Mouse (Mus musculus) splenic B cell, adult 2 months (primary cell): ENCODE measurements around the gene Gm11037.

ENCODE experiments used
- DNase-seq: peaks from one replicate; pipeline ENCODE4 v3.0.0-alpha.2; 2011; ENCODE audit warnings: low read depth, low spot score
- H3K27me3 ChIP-seq: 2 replicates; pipeline ENCODE4 v1.6.1; 2012; ENCODE audit warnings: mild to moderate bottlenecking, low read length, moderate library complexity, mixed read lengths; ENCODE audit not compliant: control insufficient read depth, poor library complexity, insufficient read depth, severe bottlenecking
- H3K36me3 ChIP-seq: 2 replicates; pipeline ENCODE4 v1.6.1; 2012; ENCODE audit warnings: mild to moderate bottlenecking, low read length, moderate library complexity, mixed read lengths; ENCODE audit not compliant: control insufficient read depth, poor library complexity, insufficient read depth, severe bottlenecking

Gm11037 gene

GRCm38 (mm10) chr2:131138760-131139159 is 5.5 kb downstream of the Gm11037 start:
- no peak for DNase-seq
- Histone ChIP-seq H3K27me3 (no peaks in the 10 kb centered on the region), H3K36me3 (no peaks in the 10 kb centered on the region)

DNA sequence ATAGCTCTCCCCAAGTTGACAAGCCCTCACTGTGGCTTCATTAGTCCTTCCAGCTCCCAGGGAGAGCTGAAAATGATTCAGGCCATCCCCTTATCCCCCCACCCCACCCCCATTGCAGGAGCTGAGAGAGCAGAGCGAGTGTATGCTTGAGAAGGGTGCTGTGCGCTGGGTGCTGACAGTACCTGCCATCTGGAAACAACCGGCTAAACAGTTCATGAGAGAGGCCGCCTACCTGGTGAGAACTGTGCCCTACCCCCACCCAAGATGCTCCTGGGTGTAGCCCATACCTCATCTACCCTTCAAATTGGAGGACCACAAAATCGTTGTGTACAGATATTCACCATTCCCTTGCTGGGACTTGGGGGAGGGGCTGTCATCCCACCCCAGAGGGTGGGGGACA is 6.0 kb downstream of the Gm11037 start:
- H3K27me3 ChIP-seq, result no peaks in the 10 kb centered on the region
- DNase-seq, result no peak
- H3K36me3 ChIP-seq, result no peaks in the 10 kb centered on the region

- DNase-seq, result no peak
- no peaks in the 10 kb centered on the region for H3K27me3 ChIP-seq
- H3K36me3 ChIP-seq, result no peaks in the 10 kb centered on the region
These were observed 6.7 kb downstream of the Gm11037 start for GRCm38 (mm10) chr2:131139886-131140532.

DNA sequence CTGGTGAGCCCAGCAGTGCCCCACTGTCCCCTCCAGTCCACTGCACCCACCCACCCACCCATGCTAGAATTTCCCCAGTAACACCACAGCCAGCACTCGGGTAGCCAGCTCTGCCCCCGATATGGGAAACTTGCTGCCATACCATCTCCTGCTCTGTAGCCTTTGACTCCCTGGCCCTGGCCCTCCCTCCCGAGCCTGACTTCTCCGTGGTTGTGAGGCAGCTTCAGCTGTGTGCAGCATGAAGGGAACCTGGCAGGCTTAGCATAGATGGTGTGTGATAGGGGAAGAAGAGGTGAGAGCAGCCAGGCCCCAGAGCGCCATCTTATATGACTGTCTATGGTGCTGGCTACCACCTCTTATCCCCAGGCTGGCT is 7.2 kb downstream of the Gm11037 start:
- Histone ChIP-seq H3K27me3 (no peaks in the 10 kb centered on the region), H3K36me3 (no peaks in the 10 kb centered on the region)
- DNase-seq, result no peak

GRCm38 (mm10) chr2:131141336-131141986 is 8.2 kb downstream of the Gm11037 start:
- no peaks in the 10 kb centered on the region for H3K27me3 ChIP-seq
- H3K36me3 ChIP-seq, result no peaks in the 10 kb centered on the region
- DNase-seq, result no peak

- Histone ChIP-seq H3K27me3 (no peaks in the 10 kb centered on the region), H3K36me3 (no peaks in the 10 kb centered on the region)
- DNase-seq, result peak; percentile 63
These were observed 9.3 kb downstream of the Gm11037 start for GRCm38 (mm10) chr2:131142592-131142991.

GRCm38 (mm10) chr2:131143007-131143780 is 9.9 kb downstream of the Gm11037 start:
- Histone ChIP-seq H3K27me3 (no peaks in the 10 kb centered on the region), H3K36me3 (no peaks in the 10 kb centered on the region)
- no peak for DNase-seq

GRCm38 (mm10) chr2:131145121-131145520 is 11.8 kb downstream of the Gm11037 start:
- Histone ChIP-seq H3K36me3 (peaks cover 2% of the 10 kb centered on the region; the same call in 1 of the 2 replicates), H3K27me3 (no peaks in the 10 kb centered on the region)
- no peak for DNase-seq

- no peaks in the 10 kb centered on the region for H3K27me3 ChIP-seq
- H3K36me3 ChIP-seq, result peaks cover 2% of the 10 kb centered on the region; the same call in 1 of the 2 replicates
- DNase-seq, result no peak
These were observed 12.2 kb downstream of the Gm11037 start for GRCm38 (mm10) chr2:131145536-131145935.

DNA sequence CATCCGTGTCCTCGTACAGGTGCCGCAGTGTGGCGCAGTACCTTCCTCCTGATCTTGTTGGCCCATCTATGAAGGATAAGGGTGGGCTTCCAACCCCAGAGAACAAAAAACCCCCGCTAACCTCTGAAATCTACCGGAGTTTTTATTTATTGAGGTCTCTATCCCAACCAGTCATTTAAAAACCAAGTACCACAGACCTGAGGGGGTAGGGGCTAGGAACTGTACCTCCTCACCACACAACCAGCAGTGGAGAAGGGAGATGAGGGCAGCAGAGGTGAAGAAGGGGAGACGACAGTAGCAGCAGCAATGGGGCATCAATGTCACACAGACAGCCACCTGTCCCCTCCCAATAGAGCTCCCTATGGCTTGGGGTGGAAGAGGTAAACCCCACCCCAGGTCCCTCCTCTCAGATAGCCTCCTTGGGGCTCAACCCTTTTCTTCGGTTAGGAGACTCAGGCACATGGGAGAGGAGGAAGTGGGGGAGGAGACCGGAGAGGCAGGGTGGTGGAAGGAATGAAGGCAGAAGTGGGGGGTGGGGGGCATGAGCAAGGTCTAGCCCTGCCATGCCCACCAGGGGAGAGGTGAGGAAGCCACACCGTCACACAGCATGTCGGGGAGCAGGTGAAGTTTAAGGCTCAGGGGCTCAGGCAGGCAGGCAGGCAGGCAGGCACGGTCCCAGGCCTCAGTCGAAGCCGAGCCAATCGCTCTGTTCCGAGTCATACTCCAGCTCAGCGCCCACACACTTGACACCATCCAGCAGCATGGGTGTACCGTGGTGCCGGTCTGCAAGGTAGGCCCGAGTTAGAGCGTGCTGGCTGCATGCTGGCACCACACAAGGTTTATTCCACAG is 13.1 kb downstream of the Gm11037 start:
- DNase-seq, result no peak
- peaks cover 2% of the 10 kb centered on the region; the same call in 1 of the 2 replicates for H3K36me3 ChIP-seq
- H3K27me3 ChIP-seq, result no peaks in the 10 kb centered on the region

GRCm38 (mm10) chr2:131147043-131147365 is 13.7 kb downstream of the Gm11037 start:
- H3K36me3 ChIP-seq, result peaks cover 2% of the 10 kb centered on the region; the same call in 1 of the 2 replicates
- DNase-seq, result no peak
- H3K27me3 ChIP-seq, result no peaks in the 10 kb centered on the region

GRCm38 (mm10) chr2:131148353-131149253 is 15.3 kb downstream of the Gm11037 start:
- no peak for DNase-seq
- H3K36me3 ChIP-seq, result peaks cover 4% of the 10 kb centered on the region; the same call in 1 of the 2 replicates

DNA sequence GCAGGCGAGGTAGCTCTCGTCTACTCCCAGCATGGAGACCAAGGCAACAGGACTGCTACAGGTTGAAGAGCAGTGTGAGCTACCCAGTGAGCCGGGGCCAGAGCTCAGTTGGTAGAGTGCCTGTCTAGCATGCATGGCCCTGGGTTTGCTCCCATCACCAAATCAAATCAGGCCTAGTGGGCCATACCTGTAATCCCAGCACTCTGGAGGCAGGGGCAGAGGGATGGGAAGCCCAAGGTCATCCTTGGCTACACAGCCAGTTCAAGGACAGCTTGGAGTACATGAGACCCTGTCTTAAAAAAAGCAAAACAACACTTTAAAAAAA is 15.9 kb downstream of the Gm11037 start:
- peaks cover 4% of the 10 kb centered on the region; the same call in 1 of the 2 replicates for H3K36me3 ChIP-seq
- no peaks in the 10 kb centered on the region for H3K27me3 ChIP-seq
- DNase-seq, result no peak

More at GRCm38 (mm10) chr2:131148353-131149253, 15.3 kb downstream of the Gm11037 start:
- H3K27me3 ChIP-seq, result no peaks in the 10 kb centered on the region
